Comparison of ENCODE assay signal across 8 mouse cellular contexts in the genomic region with DNA sequence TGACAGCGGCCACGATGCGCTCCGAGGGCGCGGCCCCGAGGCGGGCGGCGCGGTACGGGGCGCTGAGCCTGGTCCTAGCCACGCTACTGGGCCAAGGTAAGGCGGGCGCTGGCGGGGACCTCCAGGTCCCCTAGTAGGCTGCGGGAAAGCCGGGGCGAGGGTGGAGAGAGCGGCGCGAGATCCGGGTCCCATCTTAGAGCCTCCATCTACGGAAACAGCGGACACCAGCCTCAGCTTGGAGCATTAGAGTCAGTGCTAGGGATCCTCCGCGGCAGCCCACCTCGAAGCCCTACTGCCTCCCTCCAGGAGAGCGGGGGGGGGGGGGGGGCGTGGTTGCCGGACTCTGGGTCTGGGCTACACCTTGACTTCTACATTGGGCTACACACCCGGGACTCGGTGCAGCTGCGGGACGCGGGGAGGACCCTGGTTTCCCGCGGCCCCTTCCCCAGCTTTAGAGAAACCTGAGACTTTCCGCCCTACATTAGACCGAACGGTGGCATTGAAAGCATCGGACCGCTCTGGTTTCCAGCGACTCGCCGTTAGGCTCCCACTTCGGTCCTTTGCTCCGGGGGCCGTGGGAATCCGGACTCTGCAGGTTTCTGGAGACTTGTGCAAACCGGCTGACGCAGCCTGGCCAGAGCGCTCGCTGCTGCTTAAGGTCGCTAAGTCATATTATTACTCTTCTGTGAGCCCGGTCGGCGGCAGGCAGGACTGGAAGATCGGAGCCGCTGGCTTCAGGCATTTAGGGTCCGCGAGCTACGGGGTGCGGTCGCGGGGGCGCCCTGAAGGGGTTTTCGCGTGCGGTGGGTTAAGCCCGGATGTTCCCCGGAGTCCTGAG. TPM values are rescaled to one million over a fixed set of nuclear protein-coding genes. Genes with fewer than 3 reads are reported as not detected.
A peak's percentile ranks its signal among the peaks of the same experiment; 100 is the strongest.
DNase-seq lines count a peak whose midpoint lies in the region; ATAC-seq and TF ChIP-seq lines count a peak whose summit lies in the region.

No protein-coding gene starts in this region.

- H3K4me3 ChIP-seq in kidney, embryonic 15.5 days (replicated peaks) = peak overlapping the region; percentile 62
- peak overlapping the region; percentile 34 for H3K4me3 ChIP-seq in brown adipose tissue, adult 24 weeks (ENCODE audit: insufficient read depth, low read depth, low read length)
- H3K4me3 ChIP-seq in forebrain, embryonic 13.5 days = peak overlapping the region; percentile 64
- H3K4me3 ChIP-seq in liver, embryonic 12.5 days = peak overlapping the region; percentile 38
- peak overlapping the region; percentile 50 for H3K4me3 ChIP-seq in small intestine, adult 2 months (ENCODE audit: low read depth, low read length)

- DNase-seq in kidney, adult 11 months = no peak
- DNase-seq in frontal cortex, postnatal 25 days (ENCODE audit: low spot score in 2 of 2) = no peak
- DNase-seq in layer of hippocampus, postnatal 25 days (ENCODE audit: extremely low spot score in 1 of 2, low spot score in 1 of 2) = no peak

- WGBS in kidney, embryonic 15.5 days = under 1% methylated on average over 70 of the region's 73 CpGs
- under 1% methylated on average over 65 of the region's 73 CpGs for WGBS in forebrain, embryonic 13.5 days
- 2% methylated on average over 70 of the region's 73 CpGs for WGBS in liver, embryonic 12.5 days (ENCODE audit: insufficient replicate concordance)
- WGBS in small intestine, adult 2 months = 4% methylated on average over 71 of the region's 73 CpGs

- H3K4me1 ChIP-seq in kidney, embryonic 15.5 days = peaks cover 29% of the 10 kb centered on the region
- H3K4me1 ChIP-seq in brown adipose tissue, adult 24 weeks (ENCODE audit: control insufficient read depth, insufficient read depth, insufficient read length, low read length) = no peaks in the 10 kb centered on the region; the same call in 1 of the 2 replicates
- H3K4me1 ChIP-seq in forebrain, embryonic 13.5 days = peaks cover 30% of the 10 kb centered on the region; the same call in 1 of the 2 replicates
- no peaks in the 10 kb centered on the region for H3K4me1 ChIP-seq in liver, embryonic 12.5 days
- H3K4me1 ChIP-seq in small intestine, adult 2 months (ENCODE audit: control insufficient read depth, insufficient read depth, insufficient read length, low read length) = peaks cover 3% of the 10 kb centered on the region

- peak; percentile 84 for ATAC-seq in kidney, embryonic 15.5 days (replicated peaks; ENCODE audit: low FRiP score)
- no peak; the same call in 1 of the 2 replicates for ATAC-seq in forebrain, embryonic 13.5 days
- peak; percentile 49 for ATAC-seq in liver, embryonic 12.5 days

- no peaks in the 10 kb centered on the region for H3K36me3 ChIP-seq in kidney, embryonic 15.5 days
- H3K36me3 ChIP-seq in forebrain, embryonic 13.5 days (ENCODE audit: poor library complexity, severe bottlenecking) = no peaks in the 10 kb centered on the region
- H3K36me3 ChIP-seq in liver, embryonic 12.5 days = no peaks in the 10 kb centered on the region
- no peaks in the 10 kb centered on the region for H3K36me3 ChIP-seq in small intestine, adult 2 months (ENCODE audit: control insufficient read depth, insufficient read depth, low read length)

- H3K27me3 ChIP-seq in kidney, embryonic 15.5 days = peaks cover 73% of the 10 kb centered on the region
- H3K27me3 ChIP-seq in forebrain, embryonic 13.5 days = peaks cover 53% of the 10 kb centered on the region
- H3K27me3 ChIP-seq in liver, embryonic 12.5 days (replicated peaks) = peaks cover 64% of the 10 kb centered on the region
- peaks cover 18% of the 10 kb centered on the region for H3K27me3 ChIP-seq in small intestine, adult 2 months (ENCODE audit: control insufficient read depth, insufficient read depth, low read length)

- H3K9ac ChIP-seq in kidney, embryonic 15.5 days = peak overlapping the region; percentile 47
- peak overlapping the region; percentile 71 for H3K9ac ChIP-seq in forebrain, embryonic 13.5 days
- no peak overlapping the region for H3K9ac ChIP-seq in liver, embryonic 12.5 days

- no peak for TF ChIP-seq CTCF in small intestine, adult 2 months (IDR thresholded peaks at IDR 0.05; ENCODE audit: extremely low read depth, insufficient read length, insufficient replicate concordance, low read depth, low read length)

- no peak for TF ChIP-seq POLR2A in small intestine, adult 2 months (IDR thresholded peaks at IDR 0.05; ENCODE audit: low read depth, low read length)

- peak overlapping the region; percentile 90 for H3K4me2 ChIP-seq in kidney, embryonic 15.5 days
- H3K4me2 ChIP-seq in forebrain, embryonic 13.5 days = peak overlapping the region; percentile 87
- H3K4me2 ChIP-seq in liver, embryonic 12.5 days = peak overlapping the region; percentile 59

- no peak overlapping the region for H3K27ac ChIP-seq in kidney, embryonic 15.5 days
- no peak overlapping the region for H3K27ac ChIP-seq in brown adipose tissue, adult 24 weeks (replicated peaks; ENCODE audit: low read depth, low read length)
- H3K27ac ChIP-seq in forebrain, embryonic 13.5 days = no peak overlapping the region
- H3K27ac ChIP-seq in liver, embryonic 12.5 days = no peak overlapping the region
- no peak overlapping the region for H3K27ac ChIP-seq in small intestine, adult 2 months (ENCODE audit: insufficient read depth, low read depth, low read length)

- H3K9me3 ChIP-seq in kidney, embryonic 15.5 days (replicated peaks) = no peaks in the 10 kb centered on the region
- no peaks in the 10 kb centered on the region; the same call in 1 of the 2 replicates for H3K9me3 ChIP-seq in forebrain, embryonic 13.5 days (replicated peaks)
- no peaks in the 10 kb centered on the region; the same call in 1 of the 2 replicates for H3K9me3 ChIP-seq in liver, embryonic 12.5 days (replicated peaks)

RNA-seq across cellular contexts. Expression of a gene that starts 0.5 kb away (rescaled TPM):
- 0.93 and 1.5 TPM in 2 replicates for polyA plus RNA-seq in kidney, embryonic 15.5 days (2015; fragmentation: Nextera tagmentation; extraction: Ambion mirVana)
- not detected in 2 replicates for polyA plus RNA-seq in brown adipose tissue, adult 24 weeks (2012; ENCODE audit: insufficient read depth, insufficient read length, missing spikeins)
- 6.0 and 8.6 TPM in 2 replicates for polyA plus RNA-seq in forebrain, embryonic 13.5 days (2015; fragmentation: Nextera tagmentation; extraction: Ambion mirVana)
- polyA plus RNA-seq in liver, embryonic 12.5 days (2016; fragmentation: Nextera tagmentation; extraction: Ambion mirVana) = 0.27 and 0.57 TPM in 2 replicates
- 0.04 and 0.06 TPM in 2 replicates for polyA plus RNA-seq in small intestine, adult 2 months (2012; rRNA removed)
- 1 to 10 TPM; 3.4 to 4.0 TPM for total RNA-seq in layer of hippocampus, postnatal 25 days (2021)
